Mouse (Mus musculus): ENCODE results near the gene Sgip1.

DNA sequence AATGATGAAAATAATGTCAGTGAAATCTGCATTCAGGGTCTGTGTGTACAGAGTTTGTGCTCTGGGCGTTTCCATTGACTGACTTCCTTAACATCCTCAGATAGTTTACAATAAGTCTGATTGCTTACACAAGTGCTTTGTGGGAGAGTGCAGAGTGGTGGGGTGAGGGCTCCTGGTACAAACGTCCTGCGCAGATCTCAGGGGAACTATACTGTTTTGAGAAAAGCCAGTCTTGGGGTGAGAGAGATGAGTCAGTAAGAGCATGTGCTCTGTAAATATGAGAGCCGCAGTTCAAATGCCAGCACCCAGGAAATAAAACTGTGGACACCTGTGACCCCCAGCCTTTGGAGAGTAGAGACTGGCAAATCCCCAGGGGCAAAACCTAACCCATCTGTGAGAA is 80.7 kb downstream of the Sgip1 start:
- TF ChIP-seq CTCF (IDR thresholded peaks at IDR 0.05; ENCODE audit: low read depth, low read length): no peak
- TF ChIP-seq TAL1 (conservative IDR thresholded peaks at IDR 0.05; ENCODE audit: low read depth, low read length): no peak
- TF ChIP-seq GATA2 (IDR thresholded peaks at IDR 0.05; ENCODE audit: borderline replicate concordance, low read depth, low read length): no peak
- TF ChIP-seq GATA1 (IDR thresholded peaks at IDR 0.05; ENCODE audit: borderline replicate concordance, low read length): no peak
- TF ChIP-seq POLR2AphosphoS5 (IDR thresholded peaks at IDR 0.05; ENCODE audit: insufficient replicate concordance, low read depth, low read length): no peak
